Mouse (Mus musculus) liver, embryonic 15.5 days (tissue): ENCODE data around the gene Gpatch2. TPM values are rescaled to one million over a fixed set of nuclear protein-coding genes. Genes with fewer than 3 reads are reported as not detected.
A peak's percentile ranks its signal among the peaks of the same experiment; 100 is the strongest.

Experiments used
- ATAC-seq: fragments of 200-750 bp; cut with Nextera tagmentation; 2 replicates; pipeline ENCODE4 v1.8.0; 2017; ENCODE audit warnings: moderate number of reproducible peaks, mild to moderate bottlenecking, moderate library complexity; ENCODE audit not compliant: insufficient read depth
- H3K27ac ChIP-seq: fragments of 300-500 bp; sonication (generic); replicated peaks from 2 replicates; pipeline ENCODE4 v1.5.1; 2015; ENCODE audit warnings: mild to moderate bottlenecking, inconsistent platforms
- H3K27me3 ChIP-seq: fragments of 300-500 bp; sonication (generic); 2 replicates; pipeline ENCODE4 v1.6.1; 2015; ENCODE audit warnings: mild to moderate bottlenecking, inconsistent platforms
- H3K36me3 ChIP-seq: fragments of 300-500 bp; sonication (generic); replicated peaks from 2 replicates; pipeline ENCODE4 v1.6.1; 2015; ENCODE audit warnings: moderate library complexity, mild to moderate bottlenecking, inconsistent platforms
- H3K4me1 ChIP-seq: fragments of 300-500 bp; sonication (generic); replicated peaks from 2 replicates; pipeline ENCODE4 v1.6.1; 2015; ENCODE audit warnings: inconsistent platforms
- H3K4me2 ChIP-seq: fragments of 300-500 bp; sonication (generic); 2 replicates; pipeline ENCODE4 v1.6.1; 2015; ENCODE audit warnings: moderate library complexity, mild to moderate bottlenecking, inconsistent platforms
- H3K4me3 ChIP-seq: fragments of 300-500 bp; sonication (generic); replicated peaks from 2 replicates; pipeline ENCODE4 v1.5.1; 2015; ENCODE audit warnings: mild to moderate bottlenecking, inconsistent platforms
- H3K9ac ChIP-seq: fragments of 300-500 bp; sonication (generic); 2 replicates; pipeline ENCODE4 v1.6.1; 2015; ENCODE audit warnings: moderate library complexity, mild to moderate bottlenecking, inconsistent platforms
- H3K9me3 ChIP-seq: fragments of 300-500 bp; sonication (generic); replicated peaks from 2 replicates; pipeline ENCODE4 v1.6.1; 2016; ENCODE audit warnings: inconsistent platforms
- WGBS: fragments of 180-500 bp; shearing (Covaris S2); methylation state at CpG from one replicate; pipeline ENCODE4 v1.1.7; 2015; ENCODE audit warnings: mixed read lengths; ENCODE audit not compliant: insufficient replicate concordance; 5-methylcytosine and 5-hydroxymethylcytosine counted together
- polyA plus RNA-seq: library from polyadenylated mRNA; unstranded; fragments of >200 nt; fragmentation: Nextera tagmentation; extraction: Ambion mirVana; gene quantifications from 2 replicates; pipeline ENCODE4 v1.2.1, GENCODE M21; 2015

Gene Gpatch2
- polyA plus RNA-seq, 1 experiment from 2014 or later, result 4.5 TPM

GRCm38 (mm10) chr1:187366806-187367205 is 151.5 kb downstream of the Gpatch2 start:
- ATAC-seq, result no peak
- H3K4me2 ChIP-seq, result no peak overlapping the region
- H3K4me3 ChIP-seq, result no peak overlapping the region
- no peaks in the 10 kb centered on the region for H3K4me1 ChIP-seq
- no peaks in the 10 kb centered on the region for H3K9me3 ChIP-seq
- no peaks in the 10 kb centered on the region for H3K27me3 ChIP-seq
- H3K36me3 ChIP-seq, result no peaks in the 10 kb centered on the region
- H3K9ac ChIP-seq, result no peak overlapping the region
- no peak overlapping the region for H3K27ac ChIP-seq
- 37% methylated on average over 2 of the region's 2 CpGs for WGBS

DNA sequence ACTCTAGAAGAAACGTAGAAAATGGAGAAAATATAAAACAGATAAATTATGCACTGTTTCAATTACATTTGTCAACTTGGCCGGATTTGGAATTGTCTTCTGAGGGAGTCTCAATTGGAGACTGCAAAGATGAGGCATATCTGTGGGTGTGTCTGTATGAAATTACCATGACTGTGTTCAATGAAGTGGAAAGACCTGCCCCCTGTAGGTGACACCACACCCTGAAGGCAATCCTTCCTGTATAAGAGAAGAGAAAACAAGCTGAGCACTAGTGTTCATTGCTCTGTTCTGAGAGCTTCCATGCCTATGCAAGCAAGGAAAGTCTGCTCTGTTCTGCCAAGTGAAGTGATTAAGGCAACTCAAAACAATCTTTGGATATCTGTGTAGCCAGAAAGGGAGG is 153.7 kb downstream of the Gpatch2 start:
- no peaks in the 10 kb centered on the region for H3K36me3 ChIP-seq
- H3K27me3 ChIP-seq, result no peaks in the 10 kb centered on the region
- no peak for ATAC-seq
- no peak overlapping the region for H3K4me3 ChIP-seq
- WGBS, result 53% methylated on average over 2 of the region's 2 CpGs
- no peak overlapping the region for H3K4me2 ChIP-seq
- no peaks in the 10 kb centered on the region for H3K4me1 ChIP-seq
- no peak overlapping the region for H3K27ac ChIP-seq
- H3K9ac ChIP-seq, result no peak overlapping the region
- no peaks in the 10 kb centered on the region for H3K9me3 ChIP-seq

DNA sequence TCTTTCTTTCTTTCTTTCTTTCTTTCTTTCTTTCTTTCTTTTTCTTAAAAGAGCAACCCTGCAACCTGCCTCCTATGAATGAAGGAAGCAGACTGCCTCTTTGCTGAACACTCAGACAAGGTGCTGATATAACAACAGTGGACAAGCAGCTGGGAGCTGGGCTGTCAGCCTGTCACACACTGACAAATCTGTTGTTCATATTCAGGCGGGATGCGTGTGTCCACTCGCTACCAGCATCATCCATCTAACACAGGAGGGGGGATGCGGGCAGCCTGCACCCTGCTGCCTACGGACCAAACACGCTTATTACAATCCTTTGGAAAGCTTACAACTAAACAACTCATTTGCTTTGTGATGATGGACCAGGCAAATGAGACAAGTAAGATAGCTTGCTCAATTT is 158.2 kb downstream of the Gpatch2 start:
- Histone ChIP-seq H3K9ac (no peak overlapping the region), H3K4me2 (no peak overlapping the region), H3K27me3 (no peaks in the 10 kb centered on the region), H3K4me1 (no peaks in the 10 kb centered on the region), H3K4me3 (no peak overlapping the region), H3K27ac (no peak overlapping the region), H3K36me3 (no peaks in the 10 kb centered on the region), H3K9me3 (no peaks in the 10 kb centered on the region)
- WGBS, result 78% methylated on average over 6 of the region's 6 CpGs
- ATAC-seq, result no peak

DNA sequence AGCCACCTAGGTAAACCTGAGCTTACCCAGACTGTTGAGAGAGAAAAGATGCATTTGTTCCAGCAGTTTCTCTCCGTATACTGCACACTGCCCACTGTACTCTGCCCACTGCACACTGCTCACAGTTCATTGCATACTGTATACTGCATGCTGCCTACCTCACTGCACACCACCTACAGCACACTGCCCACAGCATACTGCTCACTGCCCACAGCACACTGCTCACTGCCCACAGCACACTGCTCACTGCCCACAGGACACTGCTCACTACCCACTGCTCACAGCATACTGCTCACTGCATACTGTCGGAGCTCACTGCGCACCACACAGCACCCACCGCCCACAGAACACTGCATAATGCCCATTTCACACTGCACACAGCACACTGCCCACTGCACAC is 159.1 kb downstream of the Gpatch2 start:
- Histone ChIP-seq H3K36me3 (no peaks in the 10 kb centered on the region), H3K4me2 (no peak overlapping the region), H3K27me3 (no peaks in the 10 kb centered on the region), H3K9ac (no peak overlapping the region), H3K27ac (no peak overlapping the region), H3K9me3 (no peaks in the 10 kb centered on the region), H3K4me1 (no peaks in the 10 kb centered on the region), H3K4me3 (no peak overlapping the region)
- no peak for ATAC-seq
- 70% methylated on average over 4 of the region's 4 CpGs for WGBS

GRCm38 (mm10) chr1:187376946-187377671 is 161.8 kb downstream of the Gpatch2 start:
- WGBS, result 43% methylated on average over 11 of the region's 11 CpGs

GRCm38 (mm10) chr1:187377865-187378524 is 162.7 kb downstream of the Gpatch2 start:
- WGBS, result 70% methylated on average over 14 of the region's 14 CpGs
- H3K4me2 ChIP-seq, result no peak overlapping the region
- no peaks in the 10 kb centered on the region for H3K36me3 ChIP-seq
- H3K27ac ChIP-seq, result no peak overlapping the region
- ATAC-seq, result no peak
- no peaks in the 10 kb centered on the region for H3K4me1 ChIP-seq
- H3K9ac ChIP-seq, result no peak overlapping the region
- no peaks in the 10 kb centered on the region for H3K27me3 ChIP-seq
- H3K9me3 ChIP-seq, result no peaks in the 10 kb centered on the region
- no peak overlapping the region for H3K4me3 ChIP-seq

More at GRCm38 (mm10) chr1:187376946-187377671, 161.8 kb downstream of the Gpatch2 start:
- Histone ChIP-seq H3K9ac (no peak overlapping the region), H3K4me1 (no peaks in the 10 kb centered on the region), H3K36me3 (no peaks in the 10 kb centered on the region), H3K4me3 (no peak overlapping the region), H3K4me2 (no peak overlapping the region), H3K27me3 (no peaks in the 10 kb centered on the region), H3K27ac (no peak overlapping the region), H3K9me3 (no peaks in the 10 kb centered on the region)
- ATAC-seq, result peak; percentile 25; the same call in 1 of the 2 replicates

GRCm38 (mm10) chr1:187389476-187389875 is 174.2 kb downstream of the Gpatch2 start:
- H3K9me3 ChIP-seq, result no peaks in the 10 kb centered on the region
- ATAC-seq, result no peak
- no peaks in the 10 kb centered on the region for H3K36me3 ChIP-seq
- H3K4me1 ChIP-seq, result no peaks in the 10 kb centered on the region
- no peak overlapping the region for H3K27ac ChIP-seq
- WGBS, result 50% methylated on average over 4 of the region's 4 CpGs
- H3K4me2 ChIP-seq, result no peak overlapping the region
- no peak overlapping the region for H3K9ac ChIP-seq
- H3K4me3 ChIP-seq, result no peak overlapping the region
- H3K27me3 ChIP-seq, result no peaks in the 10 kb centered on the region

GRCm38 (mm10) chr1:187400834-187401233 is 185.5 kb downstream of the Gpatch2 start:
- Histone ChIP-seq H3K4me1 (no peaks in the 10 kb centered on the region), H3K9me3 (no peaks in the 10 kb centered on the region), H3K27me3 (no peaks in the 10 kb centered on the region), H3K27ac (no peak overlapping the region), H3K9ac (no peak overlapping the region), H3K4me2 (no peak overlapping the region), H3K36me3 (no peaks in the 10 kb centered on the region), H3K4me3 (no peak overlapping the region)
- WGBS, result 83% methylated on average over 9 of the region's 9 CpGs
- ATAC-seq, result no peak

Other genes with a start within 250 kb of the Gpatch2 start
- gene D1Pas1, start 248.1 kb upstream of the Gpatch2 start, polyA plus RNA-seq, result not detected in 2 replicates
- 0.32 and 0.33 TPM in 2 replicates for gene Spata17, start within 50 bp of the Gpatch2 start, polyA plus RNA-seq